Mouse (Mus musculus): ENCODE results near the gene Rbck1. TPM values are rescaled to one million over a fixed set of nuclear protein-coding genes. Genes with fewer than 3 reads are reported as not detected.

The Rbck1 gene
- polyA plus RNA-seq, 1 experiment from 2014 or later, result 67.9 TPM

DNA sequence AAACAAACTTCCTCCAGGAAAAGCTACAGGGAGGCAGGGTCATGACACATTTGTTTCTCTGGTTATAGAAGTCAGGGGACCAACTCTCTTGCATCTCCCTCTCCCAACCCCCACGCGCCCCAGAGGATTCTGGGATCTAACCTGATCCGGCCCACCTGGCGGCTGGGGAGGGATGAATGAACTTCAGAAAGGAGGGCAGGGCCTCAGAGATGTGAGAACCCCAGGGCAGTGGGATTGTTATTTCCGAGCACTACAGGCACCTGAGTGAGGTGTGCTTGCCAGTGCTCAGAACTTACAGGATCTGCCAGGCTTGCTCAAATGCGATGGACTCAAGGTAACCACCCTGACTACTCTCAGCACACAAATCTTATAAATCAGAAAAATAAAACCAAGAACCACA is 12.9 kb upstream of the Rbck1 start:
- Histone ChIP-seq H3K4me1 (ENCODE audit: insufficient read depth, low read depth, low read length) (0 out of 2 replicates have a peak, but pooled peaks cover 5% of the 10 kb centered on the region), H3K4me3 (ENCODE audit: low read depth, low read length) (no peak overlapping the region), H3K27me3 (replicated peaks; ENCODE audit: insufficient read depth, low read length) (no peaks in the 10 kb centered on the region), H3K4me2 (replicated peaks; ENCODE audit: low read depth, low read length) (no peak overlapping the region), H3K36me3 (ENCODE audit: insufficient read depth, low read length) (no peaks in the 10 kb centered on the region), H3K27ac (ENCODE audit: low read length) (no peak overlapping the region), H3K9me3 (ENCODE audit: low read length) (no peaks in the 10 kb centered on the region), H3K9ac (replicated peaks; ENCODE audit: low read depth) (no peak overlapping the region)
- WGBS, result 70% methylated on average over 6 of the region's 6 CpGs
- no peak for TF ChIP-seq EP300 (IDR thresholded peaks at IDR 0.05)
- TF ChIP-seq CTCF (IDR thresholded peaks at IDR 0.05), result no peak
- DNase-seq (ENCODE audit: low spot score) (no peak), ATAC-seq (no peak)

DNA sequence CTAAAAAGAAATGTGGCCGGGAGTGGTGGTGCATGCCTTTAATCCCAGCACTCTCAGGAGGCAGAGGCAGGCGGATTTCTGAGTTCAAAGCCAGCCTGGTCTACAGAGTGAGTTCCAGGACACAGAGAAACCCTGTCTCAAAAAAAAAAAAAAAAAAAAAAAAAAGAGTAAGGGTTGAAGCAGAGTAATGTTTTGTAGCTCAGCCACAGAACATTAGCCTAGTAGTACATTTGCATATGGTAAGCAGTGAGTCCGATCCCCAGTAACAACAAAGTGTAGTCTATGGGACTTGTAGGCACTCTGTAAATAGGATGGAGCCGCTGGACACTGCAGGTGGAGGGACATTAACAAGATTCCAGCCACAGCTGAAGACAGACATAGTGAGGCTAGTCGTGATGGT is 12.5 kb upstream of the Rbck1 start:
- H3K9ac ChIP-seq (replicated peaks; ENCODE audit: low read depth), result no peak overlapping the region
- H3K4me2 ChIP-seq (replicated peaks; ENCODE audit: low read depth, low read length), result no peak overlapping the region
- H3K27ac ChIP-seq (ENCODE audit: low read length), result no peak overlapping the region

DNA sequence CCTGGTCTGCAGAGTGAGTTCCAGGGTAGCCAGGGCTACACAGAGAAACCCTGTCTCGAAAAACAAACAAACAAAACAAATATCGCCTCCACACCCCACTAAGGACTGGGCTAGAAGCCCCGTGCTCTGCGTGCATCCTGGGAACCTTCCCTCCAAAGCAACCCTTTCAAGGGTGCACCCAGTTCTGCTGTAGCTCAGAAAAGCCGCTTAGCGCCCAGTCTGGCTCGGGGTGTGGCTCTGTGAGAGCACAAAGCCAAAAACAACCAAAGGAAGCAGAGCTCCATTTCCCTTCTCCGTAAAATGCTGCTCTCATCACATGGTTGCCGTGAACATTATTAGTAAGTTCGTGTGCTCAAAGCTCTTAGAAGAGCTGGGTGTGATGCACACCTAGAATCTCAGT is 11.9 kb upstream of the Rbck1 start:
- Histone ChIP-seq H3K4me1 (ENCODE audit: insufficient read depth, low read depth, low read length) (0 out of 2 replicates have a peak, but pooled peaks cover 5% of the 10 kb centered on the region), H3K9me3 (ENCODE audit: low read length) (no peaks in the 10 kb centered on the region), H3K27me3 (replicated peaks; ENCODE audit: insufficient read depth, low read length) (no peaks in the 10 kb centered on the region), H3K9ac (replicated peaks; ENCODE audit: low read depth) (no peak overlapping the region), H3K4me3 (ENCODE audit: low read depth, low read length) (peak overlapping the region; percentile 51), H3K27ac (ENCODE audit: low read length) (peak overlapping the region; percentile 81; the same call in 1 of the 2 replicates), H3K4me2 (replicated peaks; ENCODE audit: low read depth, low read length) (peak overlapping the region; percentile 81), H3K36me3 (ENCODE audit: insufficient read depth, low read length) (no peaks in the 10 kb centered on the region)
- 4% methylated on average over 10 of the region's 10 CpGs for WGBS
- no peak for DNase-seq (ENCODE audit: low spot score)
- ATAC-seq, result peak; percentile 17
- TF ChIP-seq EP300 (IDR thresholded peaks at IDR 0.05) (no peak), CTCF (IDR thresholded peaks at IDR 0.05) (no peak)

More for the DNA sequence above, 12.5 kb upstream of the Rbck1 start:
- no peaks in the 10 kb centered on the region for H3K27me3 ChIP-seq (replicated peaks; ENCODE audit: insufficient read depth, low read length)
- H3K9me3 ChIP-seq (ENCODE audit: low read length), result no peaks in the 10 kb centered on the region
- 63% methylated on average over 5 of the region's 5 CpGs for WGBS
- no peak for TF ChIP-seq EP300 (IDR thresholded peaks at IDR 0.05)
- no peak for TF ChIP-seq CTCF (IDR thresholded peaks at IDR 0.05)
- H3K4me1 ChIP-seq (ENCODE audit: insufficient read depth, low read depth, low read length), result 0 out of 2 replicates have a peak, but pooled peaks cover 5% of the 10 kb centered on the region
- H3K4me3 ChIP-seq (ENCODE audit: low read depth, low read length), result no peak overlapping the region
- DNase-seq (ENCODE audit: low spot score) (no peak), ATAC-seq (no peak)
- no peaks in the 10 kb centered on the region for H3K36me3 ChIP-seq (ENCODE audit: insufficient read depth, low read length)

DNA sequence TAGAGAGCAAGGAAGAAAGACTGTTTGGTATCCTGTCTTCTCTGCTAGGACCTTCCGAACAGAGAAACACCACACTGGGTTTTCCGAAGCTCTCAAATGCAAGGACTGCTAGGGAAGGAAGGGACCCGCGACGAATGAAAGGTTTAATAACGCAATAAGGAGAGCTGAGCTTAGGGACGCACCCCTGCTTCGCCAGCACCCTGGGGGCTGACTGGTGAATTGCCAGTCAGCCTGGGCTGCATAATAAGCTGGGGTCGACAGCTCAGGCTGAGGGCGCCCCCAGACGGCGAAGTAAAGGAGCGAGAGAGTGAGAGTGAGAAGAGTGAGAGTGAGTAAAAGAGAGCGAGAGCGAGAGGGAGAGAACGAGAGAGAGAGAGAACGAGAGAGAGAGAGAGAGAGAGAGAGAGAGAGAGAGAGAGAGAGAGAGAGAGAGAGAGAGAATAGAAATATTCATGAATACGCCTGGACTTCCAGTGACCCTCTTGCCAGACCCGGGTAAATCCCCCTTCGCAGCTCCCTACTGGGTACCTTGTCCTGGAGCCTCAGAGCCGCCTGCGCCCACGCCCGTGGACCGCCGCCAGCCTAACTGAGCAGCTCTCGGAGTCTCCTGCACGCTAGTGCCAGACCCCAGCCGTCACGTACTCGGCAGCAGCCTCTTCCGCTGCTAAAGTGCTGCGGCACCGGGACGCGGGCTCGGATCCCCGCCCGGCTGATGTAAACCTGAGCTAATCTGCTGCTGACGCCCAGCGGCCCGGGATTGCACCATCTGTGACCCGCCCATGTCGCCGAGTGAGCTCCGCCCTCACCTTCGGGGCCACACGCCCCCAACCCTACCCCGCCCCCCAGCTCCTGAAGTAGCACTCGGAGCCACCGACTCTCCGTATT is 11.1 kb upstream of the Rbck1 start, which contains the start of gene Trib3:
TSS of gene Trib3 (minus strand) at position 704 of the 885 bp plus-strand sequence.
- no peak; the same call in 1 of the 2 replicates for TF ChIP-seq EP300 (IDR thresholded peaks at IDR 0.05)
- TF ChIP-seq CTCF (IDR thresholded peaks at IDR 0.05), result peak; percentile 91
- Histone ChIP-seq H3K4me3 (ENCODE audit: low read depth, low read length) (peak within 1 kb of the TSS; percentile 51), H3K9me3 (ENCODE audit: low read length) (no peaks in the 10 kb centered on the region), H3K27ac (ENCODE audit: low read length) (peak within 1 kb of the TSS; percentile 81), H3K27me3 (replicated peaks; ENCODE audit: insufficient read depth, low read length) (no peaks in the 10 kb centered on the region), H3K36me3 (ENCODE audit: insufficient read depth, low read length) (no peaks in the 10 kb centered on the region), H3K4me1 (ENCODE audit: insufficient read depth, low read depth, low read length) (0 out of 2 replicates have a peak, but pooled peaks cover 5% of the 10 kb centered on the region), H3K9ac (replicated peaks; ENCODE audit: low read depth) (peak within 1 kb of the TSS; percentile 51), H3K4me2 (replicated peaks; ENCODE audit: low read depth, low read length) (peak within 1 kb of the TSS; percentile 81)
- under 1% methylated on average over 46 of the region's 52 CpGs for WGBS
- DNase-seq (ENCODE audit: low spot score), result peak; percentile 94
- peak; percentile 92 for ATAC-seq

DNA sequence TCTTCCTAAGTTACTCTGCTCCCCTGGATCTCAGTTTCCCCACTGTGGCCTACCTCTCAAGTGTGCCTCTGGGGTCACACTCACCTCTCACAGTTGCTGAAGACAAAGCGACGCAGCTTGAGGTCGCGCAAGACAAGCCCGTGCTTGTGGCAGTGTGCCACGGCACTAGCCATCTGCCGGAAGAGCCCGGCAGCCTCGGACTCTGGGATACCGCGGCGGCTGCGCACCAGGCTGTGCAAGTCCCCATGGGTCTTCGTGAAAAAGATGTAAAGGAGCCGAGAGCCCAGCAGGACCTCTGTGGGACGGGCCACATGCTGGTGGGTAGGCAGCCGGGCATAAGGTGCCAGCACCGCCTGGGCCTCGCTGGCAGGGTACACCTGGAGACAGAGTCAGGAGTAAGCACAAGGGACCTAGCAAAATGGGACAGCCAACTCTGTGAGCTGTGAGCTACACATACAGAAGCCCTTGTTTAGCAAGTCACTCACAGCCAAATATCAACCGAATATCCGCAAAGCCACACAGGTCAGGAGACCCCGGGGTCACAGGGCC is 7.3 kb upstream of the Rbck1 start:
- no peak for DNase-seq (ENCODE audit: low spot score)
- no peak overlapping the region for H3K4me3 ChIP-seq (ENCODE audit: low read depth, low read length)
- TF ChIP-seq CTCF (IDR thresholded peaks at IDR 0.05) (no peak), EP300 (IDR thresholded peaks at IDR 0.05) (no peak)
- no peak overlapping the region for H3K9ac ChIP-seq (replicated peaks; ENCODE audit: low read depth)
- no peaks in the 10 kb centered on the region for H3K36me3 ChIP-seq (ENCODE audit: insufficient read depth, low read length)
- no peak overlapping the region for H3K4me2 ChIP-seq (replicated peaks; ENCODE audit: low read depth, low read length)
- no peak overlapping the region for H3K27ac ChIP-seq (ENCODE audit: low read length)
- no peaks in the 10 kb centered on the region for H3K9me3 ChIP-seq (ENCODE audit: low read length)
- H3K4me1 ChIP-seq (ENCODE audit: insufficient read depth, low read depth, low read length), result no peaks in the 10 kb centered on the region
- ATAC-seq, result no peak
- 87% methylated on average over 22 of the region's 22 CpGs for WGBS
- no peaks in the 10 kb centered on the region for H3K27me3 ChIP-seq (replicated peaks; ENCODE audit: insufficient read depth, low read length)

DNA sequence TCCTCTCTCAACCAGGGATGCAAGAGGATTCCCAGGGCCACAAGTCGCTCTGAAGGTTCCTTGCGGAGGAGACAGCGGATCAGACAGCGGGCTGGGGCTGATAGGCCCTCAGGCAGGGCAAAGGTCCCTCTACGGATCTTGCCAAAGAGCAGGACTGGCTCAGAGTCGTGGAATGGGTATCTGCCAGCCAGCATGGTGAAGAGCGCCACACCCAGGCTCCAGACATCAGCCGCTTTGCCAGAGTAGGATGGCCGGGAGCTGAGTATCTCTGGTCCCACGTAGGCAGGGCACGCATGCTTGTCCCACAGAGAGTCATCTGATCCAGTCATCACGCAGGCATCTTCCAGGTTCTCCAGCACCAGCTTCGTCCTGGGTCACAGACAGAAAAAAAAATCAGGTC is 5.9 kb upstream of the Rbck1 start:
- H3K4me1 ChIP-seq (ENCODE audit: insufficient read depth, low read depth, low read length), result no peaks in the 10 kb centered on the region
- ATAC-seq, result no peak
- H3K4me3 ChIP-seq (ENCODE audit: low read depth, low read length), result no peak overlapping the region
- WGBS, result 64% methylated on average over 13 of the region's 13 CpGs
- H3K4me2 ChIP-seq (replicated peaks; ENCODE audit: low read depth, low read length), result no peak overlapping the region
- H3K27me3 ChIP-seq (replicated peaks; ENCODE audit: insufficient read depth, low read length), result no peaks in the 10 kb centered on the region
- peak overlapping the region; percentile 71; the same call in 1 of the 2 replicates for H3K27ac ChIP-seq (ENCODE audit: low read length)
- no peaks in the 10 kb centered on the region for H3K9me3 ChIP-seq (ENCODE audit: low read length)
- no peak for DNase-seq (ENCODE audit: low spot score)
- no peaks in the 10 kb centered on the region for H3K36me3 ChIP-seq (ENCODE audit: insufficient read depth, low read length)
- TF ChIP-seq CTCF (IDR thresholded peaks at IDR 0.05) (no peak), EP300 (IDR thresholded peaks at IDR 0.05) (no peak)
- H3K9ac ChIP-seq (replicated peaks; ENCODE audit: low read depth), result no peak overlapping the region
